Mouse (Mus musculus) limb, embryonic 15.5 days (tissue): ENCODE data around the gene Yipf1. TPM values are rescaled to one million over a fixed set of nuclear protein-coding genes. Genes with fewer than 3 reads are reported as not detected.
A peak's percentile ranks its signal among the peaks of the same experiment; 100 is the strongest.

Experiments used
- ATAC-seq: fragments of 200-750 bp; cut with Nextera tagmentation; 2 replicates; pipeline ENCODE4 v1.8.0; 2017; ENCODE audit warnings: low read depth, moderate TSS enrichment; ENCODE audit not compliant: insufficient number of reproducible peaks, low FRiP score, low TSS enrichment
- H3K27ac ChIP-seq: fragments of 300-500 bp; sonication (generic); 2 replicates; pipeline ENCODE4 v1.5.1; 2015; ENCODE audit warnings: moderate library complexity, mild to moderate bottlenecking, inconsistent platforms
- H3K27me3 ChIP-seq: fragments of 300-500 bp; sonication (generic); 2 replicates; pipeline ENCODE4 v1.6.1; 2015; ENCODE audit warnings: inconsistent platforms
- H3K36me3 ChIP-seq: fragments of 300-500 bp; sonication (generic); 2 replicates; pipeline ENCODE4 v1.6.1; 2015; ENCODE audit warnings: inconsistent platforms
- H3K4me1 ChIP-seq: fragments of 300-500 bp; sonication (generic); 2 replicates; pipeline ENCODE4 v1.6.1; 2015; ENCODE audit warnings: inconsistent platforms
- H3K4me2 ChIP-seq: fragments of 300-500 bp; sonication (generic); 2 replicates; pipeline ENCODE4 v1.6.1; 2015; ENCODE audit warnings: mild to moderate bottlenecking, inconsistent platforms
- H3K4me3 ChIP-seq: fragments of 300-500 bp; sonication (generic); 2 replicates; pipeline ENCODE4 v1.5.1; 2015; ENCODE audit warnings: mild to moderate bottlenecking, inconsistent platforms
- H3K9ac ChIP-seq: fragments of 300-500 bp; sonication (generic); 2 replicates; pipeline ENCODE4 v1.6.1; 2015; ENCODE audit warnings: inconsistent platforms
- H3K9me3 ChIP-seq: fragments of 300-500 bp; sonication (generic); 2 replicates; pipeline ENCODE4 v1.6.1; 2016; ENCODE audit warnings: inconsistent platforms
- WGBS: fragments of 180-500 bp; shearing (Covaris S2); methylation state at CpG from one replicate; pipeline ENCODE4 v1.1.7; 2015; 5-methylcytosine and 5-hydroxymethylcytosine counted together
- polyA plus RNA-seq: library from polyadenylated mRNA; unstranded; fragments of >200 nt; fragmentation: Nextera tagmentation; extraction: Ambion mirVana; gene quantifications from 2 replicates; pipeline ENCODE4 v1.2.1, GENCODE M21; 2015

Yipf1 gene
- polyA plus RNA-seq = 55.6 and 57.7 TPM in 2 replicates

GRCm38 (mm10) chr4:107313690-107314478 lies at the start of gene Yipf1:
TSS of gene Yipf1 (plus strand) at chr4:107314363.
- ATAC-seq = peak; percentile 85
- Histone ChIP-seq H3K27me3 (no peaks in the 10 kb centered on the region), H3K4me2 (peak within 1 kb of the TSS; percentile 79), H3K27ac (peak within 1 kb of the TSS; percentile 59), H3K9ac (peak within 1 kb of the TSS; percentile 46), H3K4me1 (peaks cover 16% of the 10 kb centered on the region), H3K9me3 (no peaks in the 10 kb centered on the region), H3K4me3 (peak within 1 kb of the TSS; percentile 73), H3K36me3 (peaks cover 23% of the 10 kb centered on the region)
- WGBS = 1% methylated on average over 29 of the region's 29 CpGs

GRCm38 (mm10) chr4:107273683-107274082 lies 40.5 kb upstream of the Yipf1 start:
- Histone ChIP-seq H3K27me3 (no peaks in the 10 kb centered on the region), H3K9ac (no peak overlapping the region), H3K4me1 (peaks cover 12% of the 10 kb centered on the region), H3K4me2 (no peak overlapping the region), H3K9me3 (no peaks in the 10 kb centered on the region), H3K27ac (peak overlapping the region; percentile 67), H3K36me3 (peaks cover 10% of the 10 kb centered on the region), H3K4me3 (no peak overlapping the region)
- 30% methylated on average over 4 of the region's 4 CpGs for WGBS
- ATAC-seq = no peak

- WGBS = 53% methylated on average over 5 of the region's 5 CpGs
Observed at GRCm38 (mm10) chr4:107274511-107274910, 39.7 kb upstream of the Yipf1 start.

GRCm38 (mm10) chr4:107278188-107278707 lies 35.9 kb upstream of the Yipf1 start:
- no peak for ATAC-seq
- WGBS = 49% methylated on average over 8 of the region's 8 CpGs
- H3K36me3 ChIP-seq = peaks cover 18% of the 10 kb centered on the region

More at GRCm38 (mm10) chr4:107274511-107274910, 39.7 kb upstream of the Yipf1 start:
- Histone ChIP-seq H3K36me3 (peaks cover 10% of the 10 kb centered on the region), H3K27ac (peak overlapping the region; percentile 67), H3K9me3 (no peaks in the 10 kb centered on the region), H3K4me3 (no peak overlapping the region), H3K4me2 (no peak overlapping the region), H3K27me3 (no peaks in the 10 kb centered on the region), H3K9ac (no peak overlapping the region), H3K4me1 (peaks cover 12% of the 10 kb centered on the region)
- no peak for ATAC-seq

GRCm38 (mm10) chr4:107280843-107281475 lies 33.2 kb upstream of the Yipf1 start:
- Histone ChIP-seq H3K36me3 (peaks cover 14% of the 10 kb centered on the region), H3K4me1 (no peaks in the 10 kb centered on the region)
- WGBS = 79% methylated on average over 7 of the region's 7 CpGs

More at GRCm38 (mm10) chr4:107278188-107278707, 35.9 kb upstream of the Yipf1 start:
- Histone ChIP-seq H3K4me1 (peaks cover 12% of the 10 kb centered on the region), H3K9me3 (no peaks in the 10 kb centered on the region), H3K9ac (no peak overlapping the region), H3K4me2 (no peak overlapping the region), H3K4me3 (no peak overlapping the region), H3K27ac (no peak overlapping the region), H3K27me3 (no peaks in the 10 kb centered on the region)

GRCm38 (mm10) chr4:107285446-107286200 lies 28.5 kb upstream of the Yipf1 start:
- no peak overlapping the region for H3K9ac ChIP-seq

More at GRCm38 (mm10) chr4:107280843-107281475, 33.2 kb upstream of the Yipf1 start:
- H3K4me2 ChIP-seq = no peak overlapping the region
- H3K4me3 ChIP-seq = no peak overlapping the region
- no peak for ATAC-seq
- no peaks in the 10 kb centered on the region for H3K27me3 ChIP-seq
- H3K27ac ChIP-seq = no peak overlapping the region
- no peaks in the 10 kb centered on the region for H3K9me3 ChIP-seq
- no peak overlapping the region for H3K9ac ChIP-seq

GRCm38 (mm10) chr4:107286386-107286785 lies 27.8 kb upstream of the Yipf1 start:
- H3K4me2 ChIP-seq = no peak overlapping the region
- H3K4me1 ChIP-seq = no peaks in the 10 kb centered on the region
- H3K27ac ChIP-seq = no peak overlapping the region
- no peaks in the 10 kb centered on the region for H3K9me3 ChIP-seq
- no peak for ATAC-seq
- WGBS = 89% methylated on average over 8 of the region's 8 CpGs
- H3K27me3 ChIP-seq = no peaks in the 10 kb centered on the region
- H3K36me3 ChIP-seq = no peaks in the 10 kb centered on the region
- H3K4me3 ChIP-seq = no peak overlapping the region
- no peak overlapping the region for H3K9ac ChIP-seq

More at GRCm38 (mm10) chr4:107285446-107286200, 28.5 kb upstream of the Yipf1 start:
- H3K9me3 ChIP-seq = no peaks in the 10 kb centered on the region
- H3K27ac ChIP-seq = no peak overlapping the region
- no peaks in the 10 kb centered on the region for H3K4me1 ChIP-seq
- H3K4me3 ChIP-seq = no peak overlapping the region
- ATAC-seq = no peak
- WGBS = 66% methylated on average over 3 of the region's 3 CpGs
- peaks cover 6% of the 10 kb centered on the region for H3K36me3 ChIP-seq
- H3K4me2 ChIP-seq = no peak overlapping the region
- no peaks in the 10 kb centered on the region for H3K27me3 ChIP-seq

GRCm38 (mm10) chr4:107287517-107287916 lies 26.6 kb upstream of the Yipf1 start:
- H3K27me3 ChIP-seq = no peaks in the 10 kb centered on the region
- WGBS = 86% methylated on average over 2 of the region's 2 CpGs
- no peaks in the 10 kb centered on the region for H3K9me3 ChIP-seq
- no peak overlapping the region for H3K4me2 ChIP-seq
- ATAC-seq = no peak
- no peak overlapping the region for H3K27ac ChIP-seq
- H3K4me3 ChIP-seq = no peak overlapping the region
- H3K36me3 ChIP-seq = no peaks in the 10 kb centered on the region
- H3K4me1 ChIP-seq = no peaks in the 10 kb centered on the region
- H3K9ac ChIP-seq = no peak overlapping the region

- ATAC-seq = no peak
- 83% methylated on average over 7 of the region's 7 CpGs for WGBS
- H3K4me1 ChIP-seq = no peaks in the 10 kb centered on the region
- no peaks in the 10 kb centered on the region for H3K9me3 ChIP-seq
- no peak overlapping the region for H3K4me2 ChIP-seq
- H3K4me3 ChIP-seq = no peak overlapping the region
- no peaks in the 10 kb centered on the region for H3K36me3 ChIP-seq
- no peak overlapping the region for H3K9ac ChIP-seq
- no peaks in the 10 kb centered on the region for H3K27me3 ChIP-seq
- no peak overlapping the region for H3K27ac ChIP-seq
Observed at GRCm38 (mm10) chr4:107291611-107292272, 22.4 kb upstream of the Yipf1 start.

- Histone ChIP-seq H3K36me3 (no peaks in the 10 kb centered on the region), H3K4me1 (no peaks in the 10 kb centered on the region), H3K9ac (no peak overlapping the region), H3K27ac (no peak overlapping the region), H3K4me3 (no peak overlapping the region), H3K9me3 (no peaks in the 10 kb centered on the region), H3K4me2 (no peak overlapping the region), H3K27me3 (no peaks in the 10 kb centered on the region)
- WGBS = 38% methylated on average over 4 of the region's 4 CpGs
- ATAC-seq = no peak
Observed at GRCm38 (mm10) chr4:107292273-107292662, 21.9 kb upstream of the Yipf1 start.

GRCm38 (mm10) chr4:107298071-107298606 lies 16.0 kb upstream of the Yipf1 start:
- Histone ChIP-seq H3K9ac (no peak overlapping the region), H3K4me2 (no peak overlapping the region), H3K4me3 (no peak overlapping the region), H3K36me3 (no peaks in the 10 kb centered on the region), H3K27me3 (no peaks in the 10 kb centered on the region), H3K9me3 (no peaks in the 10 kb centered on the region), H3K4me1 (0 out of 2 replicates have a peak, but pooled peaks cover 4% of the 10 kb centered on the region), H3K27ac (no peak overlapping the region)
- ATAC-seq = no peak
- WGBS = 68% methylated on average over 8 of the region's 8 CpGs
